Mouse (Mus musculus): Measurements from ENCODE around the gene Zfp526. TPM values are rescaled to one million over a fixed set of nuclear protein-coding genes. Genes with fewer than 3 reads are reported as not detected.

Gene Zfp526
- polyA plus RNA-seq, 1 experiment from 2014 or later = 2.7 TPM

DNA sequence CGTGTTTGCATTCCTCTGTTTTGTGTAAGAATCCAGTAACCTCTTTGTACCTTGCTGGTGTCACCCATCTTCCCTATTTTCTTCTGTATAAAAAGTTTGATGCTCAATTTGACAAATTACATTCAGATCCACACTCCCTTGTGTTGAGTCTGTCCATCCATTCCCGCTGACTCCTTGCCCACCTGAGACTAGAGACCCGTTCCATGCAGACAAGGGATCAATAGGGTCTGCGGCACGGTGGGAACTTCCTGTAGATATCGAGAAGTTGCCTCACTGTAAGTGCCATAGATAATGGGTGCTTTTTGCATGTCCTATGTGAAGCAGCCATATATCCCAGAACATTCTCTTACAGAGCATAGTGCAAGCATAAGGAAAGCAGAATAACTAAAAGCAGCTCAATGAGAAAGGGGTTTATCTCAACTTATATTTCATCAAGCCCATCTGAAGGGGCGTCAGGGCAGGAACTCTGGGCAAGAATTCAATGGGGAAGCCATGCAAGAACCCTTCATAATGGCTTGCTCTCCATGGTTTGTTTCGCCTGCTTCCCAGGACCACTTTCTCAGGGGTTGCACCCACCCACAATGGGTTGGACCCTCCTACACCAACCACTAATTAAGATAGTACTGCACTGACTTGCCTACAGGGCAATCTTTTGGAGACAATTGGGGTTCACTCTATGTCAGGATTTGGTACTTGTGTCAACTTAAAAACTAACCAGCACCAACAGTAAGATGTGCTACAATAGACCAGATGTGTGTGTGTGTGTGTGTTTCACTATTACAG is 45.1 kb downstream of the Zfp526 start:
- ATAC-seq (ENCODE audit: insufficient number of reproducible peaks, low FRiP score, low TSS enrichment, low read depth) = no peak
- Histone ChIP-seq H3K4me1 (peaks cover 25% of the 10 kb centered on the region), H3K36me3 (peaks cover 8% of the 10 kb centered on the region), H3K27me3 (no peaks in the 10 kb centered on the region), H3K4me2 (no peak overlapping the region; the same call in 1 of the 2 replicates), H3K9me3 (no peaks in the 10 kb centered on the region), H3K9ac (no peak overlapping the region), H3K4me3 (no peak overlapping the region), H3K27ac (no peak overlapping the region)
- WGBS = 91% methylated on average over 8 of the region's 8 CpGs

GRCm38 (mm10) chr7:25267301-25267750 is 46.1 kb downstream of the Zfp526 start, which contains the start of gene Cic:
Cic (plus strand) TSS chr7:25267704.
- WGBS = 0% methylated on average over 29 of the region's 29 CpGs
- Histone ChIP-seq H3K4me3 (peak within 1 kb of the TSS; percentile 79), H3K9me3 (no peaks in the 10 kb centered on the region), H3K4me1 (peaks cover 28% of the 10 kb centered on the region), H3K27ac (peak within 1 kb of the TSS; percentile 97), H3K36me3 (peaks cover 17% of the 10 kb centered on the region), H3K4me2 (peak within 1 kb of the TSS; percentile 82), H3K9ac (peak within 1 kb of the TSS; percentile 67), H3K27me3 (no peaks in the 10 kb centered on the region)
- ATAC-seq (ENCODE audit: insufficient number of reproducible peaks, low FRiP score, low TSS enrichment, low read depth) = peak; percentile 89

DNA sequence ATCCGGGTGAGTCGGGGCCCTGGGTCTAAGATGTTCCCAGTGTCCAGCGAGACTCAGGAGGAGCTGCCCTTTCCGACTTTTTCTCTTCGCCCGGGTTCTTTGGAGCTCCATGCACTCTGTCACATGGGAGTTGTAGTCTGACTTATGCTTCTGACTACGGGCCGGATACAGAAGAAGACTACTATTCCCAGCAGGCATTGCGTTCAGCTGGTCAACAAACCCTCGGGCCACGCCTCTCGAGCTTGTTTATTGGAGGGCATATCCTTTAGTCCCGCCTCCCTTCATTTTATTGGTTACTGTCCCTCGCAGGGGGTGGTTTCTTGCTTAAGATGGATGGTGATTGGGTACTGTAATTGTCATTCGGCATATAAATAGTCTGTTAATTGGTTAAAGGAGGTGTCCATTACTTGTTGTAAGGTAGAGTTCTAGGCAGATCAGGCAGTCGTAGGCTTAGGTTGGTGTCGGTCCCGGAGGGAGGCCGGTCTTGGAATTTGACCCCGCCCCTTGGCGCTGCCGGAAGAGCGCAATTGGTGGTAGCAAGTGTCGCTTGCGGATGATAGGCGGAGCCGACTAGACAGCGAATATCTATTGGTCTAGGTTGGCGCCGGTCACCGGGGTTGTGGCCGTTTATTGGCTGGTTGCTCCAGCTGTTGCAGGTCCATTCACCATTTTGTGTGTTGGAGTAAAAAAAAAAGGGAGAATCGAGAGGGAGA is 46.7 kb downstream of the Zfp526 start:
- Histone ChIP-seq H3K4me3 (peak overlapping the region; percentile 79), H3K27me3 (no peaks in the 10 kb centered on the region), H3K4me2 (peak overlapping the region; percentile 82), H3K4me1 (peaks cover 33% of the 10 kb centered on the region), H3K9ac (peak overlapping the region; percentile 67), H3K36me3 (peaks cover 23% of the 10 kb centered on the region), H3K9me3 (no peaks in the 10 kb centered on the region), H3K27ac (peak overlapping the region; percentile 97)
- ATAC-seq (ENCODE audit: insufficient number of reproducible peaks, low FRiP score, low TSS enrichment, low read depth) = peak; percentile 95
- under 1% methylated on average over 33 of the region's 33 CpGs for WGBS

DNA sequence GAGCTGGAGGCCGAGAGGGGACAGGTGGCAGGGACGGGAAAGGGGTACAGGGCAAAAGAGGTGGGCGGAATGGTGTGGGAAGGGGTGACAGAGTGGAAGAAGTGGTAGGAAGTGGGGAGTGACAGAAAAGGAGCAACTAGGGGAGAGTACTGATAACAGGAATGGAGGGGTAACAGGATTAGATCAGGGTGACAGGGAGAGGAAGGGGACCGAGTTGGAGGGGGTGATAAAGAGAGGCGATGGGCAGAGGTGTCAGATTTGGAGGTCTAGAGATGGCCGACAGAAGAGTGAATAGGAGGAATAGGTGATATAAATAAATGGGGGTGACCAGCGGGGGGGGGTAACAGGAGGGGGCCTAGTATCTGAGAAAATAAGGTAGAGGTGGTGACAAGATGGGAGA is 47.4 kb downstream of the Zfp526 start:
- Histone ChIP-seq H3K27me3 (no peaks in the 10 kb centered on the region), H3K4me1 (peaks cover 40% of the 10 kb centered on the region), H3K27ac (peak overlapping the region; percentile 87), H3K9ac (peak overlapping the region; percentile 67), H3K4me2 (peak overlapping the region; percentile 82), H3K9me3 (no peaks in the 10 kb centered on the region), H3K36me3 (peaks cover 30% of the 10 kb centered on the region), H3K4me3 (peak overlapping the region; percentile 79)
- WGBS = 5% methylated on average over 7 of the region's 7 CpGs
- ATAC-seq (ENCODE audit: insufficient number of reproducible peaks, low FRiP score, low TSS enrichment, low read depth) = no peak

- Histone ChIP-seq H3K9me3 (no peaks in the 10 kb centered on the region), H3K9ac (peak overlapping the region; percentile 67; the same call in 1 of the 2 replicates), H3K27me3 (no peaks in the 10 kb centered on the region), H3K4me2 (peak overlapping the region; percentile 82), H3K4me3 (peak overlapping the region; percentile 79), H3K36me3 (peaks cover 34% of the 10 kb centered on the region), H3K27ac (peak overlapping the region; percentile 87), H3K4me1 (peaks cover 45% of the 10 kb centered on the region)
- ATAC-seq (ENCODE audit: insufficient number of reproducible peaks, low FRiP score, low TSS enrichment, low read depth) = no peak
- WGBS = 34% methylated on average over 4 of the region's 4 CpGs
Measured at GRCm38 (mm10) chr7:25269029-25269428, 47.8 kb downstream of the Zfp526 start.

DNA sequence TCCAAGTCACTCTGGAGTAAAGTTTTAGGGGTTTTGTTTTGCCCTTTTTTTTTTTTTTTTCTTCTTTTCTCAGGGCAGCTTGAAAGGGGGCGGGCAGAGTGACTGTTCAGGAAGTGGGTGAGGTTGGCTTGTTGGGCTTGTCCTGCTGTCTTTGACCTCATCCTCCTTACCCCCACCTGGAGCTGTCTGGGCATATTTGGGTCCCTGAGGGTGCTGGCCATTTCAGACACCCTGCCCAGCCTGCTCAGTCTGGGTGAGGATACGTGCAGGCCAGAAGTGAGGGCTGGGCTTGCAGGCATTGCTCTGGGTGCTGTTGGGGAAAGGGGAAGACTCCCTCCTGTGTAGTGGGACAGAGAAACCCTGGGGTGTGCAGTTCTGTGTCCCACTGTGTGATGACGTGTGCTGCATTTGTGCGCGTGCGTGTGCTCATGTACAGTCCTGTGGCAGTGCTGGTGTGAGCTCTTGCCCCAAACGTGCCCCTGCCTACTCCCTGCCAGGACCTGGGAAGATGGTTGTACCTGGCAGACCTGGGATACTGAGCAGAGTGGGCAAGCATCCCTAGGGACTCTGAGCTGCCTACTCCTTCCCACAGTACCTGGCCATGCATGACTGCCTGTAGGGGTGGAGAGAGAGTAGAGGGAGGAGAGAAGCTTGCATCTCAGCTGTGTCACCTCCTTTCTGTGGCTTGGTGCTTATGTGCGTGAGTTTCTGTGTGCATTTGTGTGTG is 48.5 kb downstream of the Zfp526 start:
- Histone ChIP-seq H3K9me3 (no peaks in the 10 kb centered on the region), H3K36me3 (peaks cover 38% of the 10 kb centered on the region), H3K27ac (peak overlapping the region; percentile 47; the same call in 1 of the 2 replicates), H3K9ac (no peak overlapping the region), H3K4me3 (peak overlapping the region; percentile 79), H3K27me3 (no peaks in the 10 kb centered on the region), H3K4me2 (peak overlapping the region; percentile 82), H3K4me1 (peaks cover 51% of the 10 kb centered on the region)
- ATAC-seq (ENCODE audit: insufficient number of reproducible peaks, low FRiP score, low TSS enrichment, low read depth) = no peak
- 76% methylated on average over 8 of the region's 8 CpGs for WGBS

- H3K27me3 ChIP-seq = no peaks in the 10 kb centered on the region
- peaks cover 46% of the 10 kb centered on the region for H3K36me3 ChIP-seq
- no peaks in the 10 kb centered on the region for H3K9me3 ChIP-seq
- no peak for ATAC-seq (ENCODE audit: insufficient number of reproducible peaks, low FRiP score, low TSS enrichment, low read depth)
- WGBS = 85% methylated on average over 35 of the region's 35 CpGs
- no peak overlapping the region for H3K27ac ChIP-seq
- H3K4me3 ChIP-seq = no peak overlapping the region
- H3K4me2 ChIP-seq = no peak overlapping the region
- peaks cover 64% of the 10 kb centered on the region for H3K4me1 ChIP-seq
- H3K9ac ChIP-seq = no peak overlapping the region
Measured at GRCm38 (mm10) chr7:25270652-25271633, 49.7 kb downstream of the Zfp526 start.

GRCm38 (mm10) chr7:25271651-25272444 is 50.6 kb downstream of the Zfp526 start:
- Histone ChIP-seq H3K4me2 (no peak overlapping the region), H3K4me1 (peaks cover 68% of the 10 kb centered on the region), H3K4me3 (no peak overlapping the region), H3K9me3 (no peaks in the 10 kb centered on the region), H3K27ac (no peak overlapping the region), H3K27me3 (no peaks in the 10 kb centered on the region), H3K9ac (no peak overlapping the region), H3K36me3 (peaks cover 46% of the 10 kb centered on the region)
- WGBS = 90% methylated on average over 29 of the region's 30 CpGs
- no peak for ATAC-seq (ENCODE audit: insufficient number of reproducible peaks, low FRiP score, low TSS enrichment, low read depth)

DNA sequence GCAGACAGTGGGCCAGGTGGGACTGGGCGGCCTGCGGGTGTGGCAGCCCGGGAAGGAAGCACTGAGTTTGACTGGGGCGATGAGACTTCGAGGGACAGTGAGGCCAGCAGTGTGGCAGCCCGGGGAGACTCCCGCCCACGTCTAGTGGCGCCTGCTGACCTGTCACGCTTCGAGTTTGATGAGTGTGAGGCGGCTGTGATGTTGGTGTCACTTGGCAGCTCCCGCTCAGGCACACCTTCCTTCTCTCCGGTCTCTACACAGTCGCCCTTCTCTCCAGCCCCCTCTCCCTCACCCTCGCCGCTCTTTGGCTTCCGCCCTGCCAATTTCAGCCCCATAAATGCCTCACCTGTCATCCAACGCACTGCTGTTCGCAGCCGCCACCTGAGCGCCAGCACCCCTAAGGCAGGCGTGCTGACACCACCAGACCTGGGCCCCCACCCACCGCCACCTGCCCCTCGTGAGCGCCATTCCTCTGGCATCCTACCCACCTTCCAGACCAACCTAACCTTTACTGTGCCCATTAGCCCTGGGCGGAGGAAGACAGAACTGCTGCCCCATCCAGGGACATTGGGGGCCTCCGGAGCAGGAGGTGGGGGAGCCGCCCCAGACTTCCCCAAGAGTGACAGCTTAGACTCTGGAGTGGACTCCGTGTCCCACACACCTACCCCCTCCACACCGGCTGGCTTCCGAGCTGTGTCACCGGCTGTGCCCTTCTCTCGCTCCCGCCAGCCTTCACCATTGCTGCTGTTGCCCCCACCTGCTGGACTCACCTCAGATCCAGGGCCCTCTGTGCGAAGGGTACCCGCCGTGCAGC is 51.4 kb downstream of the Zfp526 start:
- WGBS = 80% methylated on average over 38 of the region's 38 CpGs
- no peak for ATAC-seq (ENCODE audit: insufficient number of reproducible peaks, low FRiP score, low TSS enrichment, low read depth)
- Histone ChIP-seq H3K4me3 (no peak overlapping the region), H3K27ac (no peak overlapping the region), H3K4me2 (no peak overlapping the region), H3K9me3 (no peaks in the 10 kb centered on the region), H3K9ac (no peak overlapping the region), H3K27me3 (no peaks in the 10 kb centered on the region), H3K4me1 (peaks cover 72% of the 10 kb centered on the region), H3K36me3 (peaks cover 46% of the 10 kb centered on the region)
